Mouse (Mus musculus) forebrain, embryonic 16.5 days (tissue): Measurements from ENCODE around the gene Ankrd50. TPM values are rescaled to one million over a fixed set of nuclear protein-coding genes. Genes with fewer than 3 reads are reported as not detected.

Source experiments
- ATAC-seq: fragments of 200-750 bp; cut with Nextera tagmentation; 2 replicates; pipeline ENCODE4 v1.8.0; 2017; ENCODE audit warnings: mild to moderate bottlenecking, moderate library complexity
- H3K27ac ChIP-seq: fragments of 300-500 bp; sonication (generic); 2 replicates; pipeline ENCODE4 v1.5.1; 2014; ENCODE audit warnings: low read length, control low read depth
- H3K27me3 ChIP-seq: fragments of 300-500 bp; sonication (generic); replicated peaks from 2 replicates; pipeline ENCODE4 v1.6.1; 2014; ENCODE audit warnings: low read length; ENCODE audit not compliant: control insufficient read depth, insufficient read depth
- H3K36me3 ChIP-seq: fragments of 300-500 bp; sonication (generic); 2 replicates; pipeline ENCODE4 v1.6.1; 2014; ENCODE audit not compliant: control insufficient read depth, insufficient read depth
- H3K4me1 ChIP-seq: fragments of 300-500 bp; sonication (generic); replicated peaks from 2 replicates; pipeline ENCODE4 v1.6.1; 2014; ENCODE audit warnings: low read length; ENCODE audit not compliant: control insufficient read depth, insufficient read depth
- H3K4me2 ChIP-seq: fragments of 300-500 bp; sonication (generic); 2 replicates; pipeline ENCODE4 v1.6.1; 2014; ENCODE audit warnings: mild to moderate bottlenecking, low read length, control low read depth
- H3K4me3 ChIP-seq: fragments of 300-500 bp; sonication (generic); replicated peaks from 2 replicates; pipeline ENCODE4 v1.5.1; 2014; ENCODE audit warnings: mild to moderate bottlenecking, low read length, control low read depth
- H3K9ac ChIP-seq: fragments of 300-500 bp; sonication (generic); replicated peaks from 2 replicates; pipeline ENCODE4 v1.6.1; 2014; ENCODE audit warnings: low read depth, low read length, control low read depth
- H3K9me3 ChIP-seq: fragments of 300-500 bp; sonication (generic); 2 replicates; pipeline ENCODE4 v1.6.1; 2016; ENCODE audit warnings: low read length; ENCODE audit not compliant: control insufficient read depth
- WGBS: fragments of 180-500 bp; shearing (Covaris S2); extraction: QIAGEN DNeasy Blood & Tissue Kit; methylation state at CpG from one replicate; pipeline ENCODE4 v1.1.7; 2014; 5-methylcytosine and 5-hydroxymethylcytosine counted together
- polyA plus RNA-seq: library from polyadenylated mRNA; unstranded; fragments of >200 nt; fragmentation: Nextera tagmentation; extraction: Ambion mirVana; gene quantifications from 2 replicates; pipeline ENCODE4 v1.2.1, GENCODE M21; 2015

Gene Ankrd50
- polyA plus RNA-seq, 1 experiment from 2014 or later = 23.2 TPM

DNA sequence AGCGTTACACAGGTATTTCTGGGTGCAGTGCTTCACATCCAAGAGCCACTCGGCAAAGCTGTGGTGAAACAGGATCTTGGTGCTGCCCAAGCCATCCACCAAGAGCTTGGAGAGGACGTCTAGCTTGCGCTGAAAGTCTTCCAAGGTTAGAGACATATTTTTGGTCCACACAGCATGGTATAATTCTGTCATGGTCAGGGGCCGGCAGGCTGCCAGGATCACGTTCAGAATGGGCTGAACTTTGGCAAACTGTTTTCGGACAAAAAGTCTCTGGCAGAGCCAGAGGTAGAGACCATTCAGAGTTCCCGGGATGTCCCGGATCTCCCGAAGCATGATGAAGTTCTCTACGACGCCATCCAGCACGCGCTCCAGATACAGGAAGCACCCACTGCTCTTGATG lies 27.6 kb downstream of the Ankrd50 start:
- Histone ChIP-seq H3K9me3 (no peaks in the 10 kb centered on the region; the same call in 1 of the 2 replicates), H3K36me3 (peaks cover 50% of the 10 kb centered on the region), H3K9ac (no peak overlapping the region), H3K27ac (no peak overlapping the region), H3K27me3 (no peaks in the 10 kb centered on the region), H3K4me3 (no peak overlapping the region), H3K4me1 (no peaks in the 10 kb centered on the region), H3K4me2 (no peak overlapping the region)
- ATAC-seq = no peak
- WGBS = 96% methylated on average over 14 of the region's 14 CpGs

DNA sequence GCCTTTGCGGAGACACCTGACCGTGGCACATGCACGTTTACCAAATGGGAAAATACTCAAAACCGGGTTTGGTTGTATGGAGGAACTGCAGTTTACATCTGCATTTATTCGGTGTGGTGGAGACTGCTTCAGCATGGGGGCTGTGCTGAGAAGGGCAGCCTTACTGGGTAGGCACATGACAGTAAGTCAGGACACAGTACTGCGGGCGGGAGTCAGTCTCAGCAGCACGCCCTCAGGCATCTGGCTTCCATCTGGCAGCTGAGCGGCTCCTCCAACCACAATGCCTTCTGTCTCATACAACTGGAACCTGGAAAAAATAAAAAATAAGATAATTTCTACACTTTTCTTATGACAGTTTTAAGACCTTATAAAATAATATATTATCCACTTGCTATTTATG lies 32.4 kb downstream of the Ankrd50 start:
- H3K36me3 ChIP-seq = peaks cover 64% of the 10 kb centered on the region
- no peak overlapping the region for H3K27ac ChIP-seq
- H3K4me2 ChIP-seq = no peak overlapping the region
- H3K4me1 ChIP-seq = no peaks in the 10 kb centered on the region
- no peak overlapping the region for H3K4me3 ChIP-seq
- H3K9me3 ChIP-seq = no peaks in the 10 kb centered on the region; the same call in none of the 2 replicates
- ATAC-seq = no peak
- H3K9ac ChIP-seq = no peak overlapping the region
- H3K27me3 ChIP-seq = no peaks in the 10 kb centered on the region
- 87% methylated on average over 9 of the region's 9 CpGs for WGBS

DNA sequence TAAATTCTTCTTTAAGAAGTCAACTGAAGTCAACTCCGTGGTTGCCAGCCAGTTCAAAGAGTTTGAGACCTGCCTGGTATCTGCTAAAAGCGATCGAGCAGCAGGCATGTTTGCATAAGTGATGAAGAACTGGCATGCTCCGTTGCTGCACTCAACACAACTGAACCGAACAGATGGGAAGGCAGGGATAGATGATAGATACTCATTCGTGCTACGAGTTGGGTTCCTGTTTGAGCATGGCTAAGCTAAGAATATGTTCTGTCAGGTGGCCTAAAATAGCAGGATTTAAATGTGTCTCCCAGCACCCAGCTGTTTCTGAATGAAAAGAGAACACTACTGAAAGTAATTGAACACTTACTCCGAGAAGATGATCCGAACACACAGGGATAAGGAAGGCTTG lies 38.1 kb downstream of the Ankrd50 start:
- Histone ChIP-seq H3K36me3 (peaks cover 12% of the 10 kb centered on the region), H3K4me2 (no peak overlapping the region), H3K4me3 (no peak overlapping the region), H3K9me3 (no peaks in the 10 kb centered on the region; the same call in 1 of the 2 replicates), H3K27me3 (no peaks in the 10 kb centered on the region), H3K27ac (no peak overlapping the region), H3K4me1 (no peaks in the 10 kb centered on the region), H3K9ac (no peak overlapping the region)
- 74% methylated on average over 9 of the region's 9 CpGs for WGBS
- 0 out of 2 replicates have a peak, but pooled peaks have one; percentile 43 for ATAC-seq

DNA sequence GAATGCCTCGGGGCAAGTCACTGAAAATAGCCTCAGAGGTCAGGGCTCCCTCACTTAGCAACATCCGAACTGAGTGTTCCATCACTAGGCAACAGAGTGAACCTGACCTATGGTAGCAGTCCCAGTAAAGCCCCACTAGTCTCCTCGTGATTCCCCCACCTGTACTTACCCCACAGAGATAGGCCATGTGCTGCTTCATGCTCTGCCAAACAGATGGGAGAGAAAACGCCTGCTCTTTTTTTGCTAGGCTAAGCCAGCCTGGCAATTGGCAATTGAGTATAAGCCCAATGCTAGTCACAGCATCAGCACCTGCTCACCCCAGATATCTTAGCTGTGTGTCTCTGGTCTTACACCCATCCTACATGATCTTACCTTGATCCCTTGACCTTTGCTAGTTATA lies 40.8 kb downstream of the Ankrd50 start:
- Histone ChIP-seq H3K4me1 (no peaks in the 10 kb centered on the region), H3K4me3 (no peak overlapping the region), H3K9ac (no peak overlapping the region), H3K36me3 (no peaks in the 10 kb centered on the region), H3K9me3 (no peaks in the 10 kb centered on the region), H3K27ac (no peak overlapping the region), H3K27me3 (no peaks in the 10 kb centered on the region), H3K4me2 (no peak overlapping the region)
- 60% methylated on average over 4 of the region's 4 CpGs for WGBS
- ATAC-seq = peak; percentile 45

DNA sequence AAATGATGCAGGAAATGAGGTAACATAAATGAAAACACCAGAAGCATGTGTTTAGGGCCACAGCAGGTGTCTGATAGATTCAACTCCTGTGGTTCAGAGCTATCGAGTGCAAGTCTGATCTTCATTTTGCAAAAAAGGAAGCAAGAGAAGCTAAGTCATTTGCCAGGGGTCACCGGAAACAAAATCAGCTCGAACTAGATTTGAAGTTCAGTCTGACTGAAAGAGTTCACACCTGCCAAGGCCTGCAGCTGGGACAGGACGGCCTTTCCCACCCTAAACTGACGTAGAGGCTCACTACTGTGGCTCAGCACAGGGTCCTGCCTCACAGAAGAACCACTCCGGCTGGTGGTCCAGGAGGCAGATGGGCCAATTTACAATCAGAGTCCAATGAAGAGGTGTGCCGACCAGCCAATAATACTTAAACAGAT lies 44.1 kb downstream of the Ankrd50 start:
- no peaks in the 10 kb centered on the region for H3K27me3 ChIP-seq
- no peaks in the 10 kb centered on the region for H3K36me3 ChIP-seq
- H3K9ac ChIP-seq = no peak overlapping the region
- no peak for ATAC-seq
- no peaks in the 10 kb centered on the region for H3K9me3 ChIP-seq
- no peak overlapping the region for H3K27ac ChIP-seq
- H3K4me3 ChIP-seq = no peak overlapping the region
- no peaks in the 10 kb centered on the region for H3K4me1 ChIP-seq
- WGBS = 61% methylated on average over 7 of the region's 7 CpGs
- no peak overlapping the region for H3K4me2 ChIP-seq

DNA sequence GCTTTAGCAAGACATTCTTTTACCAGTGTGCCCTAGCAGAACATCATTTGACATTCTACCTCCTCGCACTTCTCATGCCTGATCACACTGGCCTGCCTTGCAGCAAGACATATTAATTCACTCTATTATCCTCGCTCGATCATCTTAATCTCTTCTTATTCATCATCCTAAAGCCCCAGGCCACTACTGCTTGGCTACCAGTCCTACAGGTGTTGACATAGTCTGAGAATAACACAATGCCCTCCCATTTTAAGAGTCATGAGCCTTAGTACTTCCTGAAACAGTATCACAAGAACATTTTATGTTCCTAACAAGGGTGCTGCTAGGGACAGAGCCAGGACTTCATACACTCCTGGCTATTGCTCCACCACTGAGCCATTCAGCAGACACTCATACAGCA lies 48.0 kb downstream of the Ankrd50 start:
- H3K4me2 ChIP-seq = no peak overlapping the region
- H3K9ac ChIP-seq = no peak overlapping the region
- H3K27me3 ChIP-seq = no peaks in the 10 kb centered on the region
- no peak for ATAC-seq
- H3K36me3 ChIP-seq = no peaks in the 10 kb centered on the region
- H3K4me1 ChIP-seq = peaks cover 4% of the 10 kb centered on the region
- no peak overlapping the region for H3K4me3 ChIP-seq
- 90% methylated on average over 3 of the region's 3 CpGs for WGBS
- H3K27ac ChIP-seq = no peak overlapping the region
- no peaks in the 10 kb centered on the region for H3K9me3 ChIP-seq

DNA sequence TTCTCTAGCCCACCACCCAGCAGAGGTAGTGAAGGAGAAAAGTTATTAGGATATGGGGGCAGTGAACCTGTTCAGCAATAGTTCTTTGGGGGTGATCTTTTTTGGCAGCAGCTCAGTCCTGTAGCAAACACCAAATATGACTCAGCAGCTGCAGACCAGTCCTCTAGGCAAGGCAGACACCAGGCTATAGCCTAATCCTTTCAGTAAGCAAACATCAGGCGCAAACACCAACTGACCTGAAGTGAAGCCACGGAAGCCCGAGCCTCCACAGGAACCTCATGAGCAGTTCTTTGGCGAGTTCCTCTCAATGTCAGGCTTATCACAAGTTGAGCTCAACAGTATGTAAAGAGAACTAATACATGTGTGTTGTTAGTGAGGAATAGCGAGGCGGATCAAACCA lies 48.8 kb downstream of the Ankrd50 start:
- WGBS = 93% methylated on average over 6 of the region's 6 CpGs
- Histone ChIP-seq H3K4me1 (peaks cover 4% of the 10 kb centered on the region), H3K4me2 (no peak overlapping the region), H3K27ac (no peak overlapping the region), H3K9me3 (no peaks in the 10 kb centered on the region), H3K4me3 (no peak overlapping the region), H3K27me3 (no peaks in the 10 kb centered on the region), H3K9ac (no peak overlapping the region), H3K36me3 (no peaks in the 10 kb centered on the region)
- no peak for ATAC-seq

DNA sequence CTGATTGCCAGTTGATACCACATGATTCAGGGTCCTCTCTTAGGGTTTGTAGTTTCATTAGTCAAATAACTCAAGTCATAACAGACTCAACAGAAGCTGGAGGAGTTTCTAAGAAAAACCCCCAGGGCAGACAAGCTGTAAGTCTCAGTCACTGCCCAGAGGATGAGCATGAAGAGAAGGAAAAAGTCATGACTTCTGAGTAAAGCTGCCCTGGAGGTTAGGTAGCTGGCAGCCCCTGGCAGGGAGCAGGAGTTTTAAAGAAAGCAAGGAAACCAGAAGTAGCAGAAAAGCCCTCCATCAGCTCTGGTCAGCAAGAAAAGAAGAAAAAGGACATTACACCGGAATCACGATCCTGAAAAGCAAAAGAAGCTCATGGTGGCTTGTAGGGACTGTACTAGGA lies 50.2 kb downstream of the Ankrd50 start:
- peaks cover 4% of the 10 kb centered on the region for H3K4me1 ChIP-seq
- 94% methylated on average over 2 of the region's 2 CpGs for WGBS
- H3K27me3 ChIP-seq = no peaks in the 10 kb centered on the region
- H3K9ac ChIP-seq = no peak overlapping the region
- no peak overlapping the region for H3K27ac ChIP-seq
- H3K4me2 ChIP-seq = no peak overlapping the region
- H3K36me3 ChIP-seq = no peaks in the 10 kb centered on the region
- no peak overlapping the region for H3K4me3 ChIP-seq
- no peak for ATAC-seq
- no peaks in the 10 kb centered on the region for H3K9me3 ChIP-seq

DNA sequence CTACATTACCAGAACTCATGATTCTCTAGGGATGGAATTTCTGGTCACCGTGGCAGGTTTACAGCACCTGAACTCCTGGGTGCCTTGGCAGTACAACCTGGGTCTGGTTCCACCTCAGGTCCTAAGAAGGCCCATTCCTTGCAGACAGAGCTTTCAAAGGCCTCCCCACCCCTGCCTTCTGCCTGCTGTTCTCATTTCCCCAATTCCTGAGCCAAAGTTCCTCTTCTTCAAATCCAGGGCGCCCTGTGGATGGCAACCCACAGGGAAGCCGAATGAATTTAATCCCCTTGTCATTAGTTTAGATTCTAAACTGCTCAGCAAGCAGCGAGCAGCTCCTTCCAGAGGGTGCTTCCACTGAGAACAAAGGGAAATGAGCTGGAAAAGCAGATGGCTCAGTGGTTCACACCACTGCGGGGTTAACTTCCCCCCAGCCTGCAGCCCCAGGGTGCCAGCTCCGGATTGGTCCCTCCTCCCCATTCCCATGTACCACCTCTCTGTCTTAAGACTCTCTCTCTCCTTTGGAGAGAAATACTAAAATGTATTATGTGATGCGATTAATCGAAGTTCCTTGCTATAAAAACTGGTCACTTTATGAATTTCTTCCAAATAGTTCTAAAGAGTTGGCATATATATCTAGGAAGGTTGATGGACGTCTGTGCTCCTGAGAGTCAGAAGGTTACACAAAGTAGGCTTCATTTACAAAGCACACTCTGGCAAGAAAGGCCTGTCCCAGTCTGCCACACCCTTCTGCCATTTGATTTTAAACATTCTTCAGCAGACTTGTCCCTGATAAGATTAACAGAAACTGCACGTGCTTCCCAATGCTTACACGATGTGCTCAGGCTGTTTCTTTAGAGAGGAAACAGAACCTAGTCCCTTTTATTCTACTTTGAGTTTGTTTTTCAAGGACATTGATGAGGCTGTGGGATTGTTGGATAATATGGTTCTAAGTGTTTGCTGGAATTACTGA lies 50.9 kb downstream of the Ankrd50 start:
- H3K9me3 ChIP-seq = no peaks in the 10 kb centered on the region
- peak; percentile 69 for ATAC-seq
- no peak overlapping the region for H3K9ac ChIP-seq
- no peak overlapping the region for H3K27ac ChIP-seq
- no peak overlapping the region for H3K4me2 ChIP-seq
- no peak overlapping the region for H3K4me3 ChIP-seq
- H3K36me3 ChIP-seq = no peaks in the 10 kb centered on the region
- H3K4me1 ChIP-seq = peaks cover 4% of the 10 kb centered on the region
- 10% methylated on average over 11 of the region's 11 CpGs for WGBS
- H3K27me3 ChIP-seq = no peaks in the 10 kb centered on the region
